ENCODE assay signal across 21 mouse cellular contexts in genomic region chr11:62543991-62544390, GRCm38 (mm10).
"Had no signal": no experiment of that assay in that cellular context is flagged by ENCODE, and none has a peak within 500 bp of the region (broad histone marks: within the 10 kb centered on the region; RNA-seq: fewer than 3 reads in every experiment).

No protein-coding gene starts in this region.

- H3K27ac ChIP-seq: lung, embryonic 15.5 days; macrophage; midbrain, embryonic 13.5 days; midbrain, embryonic 15.5 days; neural tube, embryonic 13.5 days; neural tube, embryonic 15.5 days; stomach, embryonic 15.5 days; stomach, postnatal 0 days had no signal

- H3K36me3 ChIP-seq: lung, embryonic 15.5 days; midbrain, embryonic 13.5 days; midbrain, embryonic 15.5 days; neural tube, embryonic 13.5 days; neural tube, embryonic 15.5 days; stomach, embryonic 15.5 days had no signal

- ATAC-seq: liver, postnatal 0 days; lung, postnatal 0 days; midbrain, embryonic 13.5 days; midbrain, embryonic 15.5 days had no signal

- H3K9ac ChIP-seq: liver, postnatal 0 days; lung, embryonic 15.5 days; midbrain, embryonic 13.5 days; midbrain, embryonic 15.5 days; neural tube, embryonic 13.5 days; neural tube, embryonic 15.5 days; stomach, embryonic 15.5 days had no signal

- DNase-seq: liver, postnatal 0 days; lung, adult 2 months; lung, postnatal 14 days; lung, postnatal 36 days; retina, postnatal 1 day; right cerebral cortex, adult 18-20 months; thymus, adult 2 months; thymus, postnatal 25 days; thymus, postnatal 4 days had no signal

- H3K9me3 ChIP-seq: lung, embryonic 15.5 days; megakaryocyte, embryonic 14.5 days; midbrain, embryonic 13.5 days; midbrain, embryonic 15.5 days; neural tube, embryonic 13.5 days; neural tube, embryonic 15.5 days; stomach, embryonic 15.5 days had no signal

- H3K27me3 ChIP-seq: midbrain, embryonic 13.5 days; midbrain, embryonic 15.5 days; neural tube, embryonic 15.5 days; stomach, embryonic 15.5 days had no signal

- H3K4me3 ChIP-seq: lung, embryonic 15.5 days; megakaryocyte, embryonic 14.5 days; midbrain, embryonic 13.5 days; midbrain, embryonic 15.5 days; myocyte; neural tube, embryonic 13.5 days; neural tube, embryonic 15.5 days; stomach, embryonic 15.5 days had no signal

- H3K4me2 ChIP-seq: lung, embryonic 15.5 days; midbrain, embryonic 11.5 days; midbrain, embryonic 13.5 days; midbrain, embryonic 15.5 days; neural tube, embryonic 13.5 days; neural tube, embryonic 15.5 days; stomach, embryonic 15.5 days had no signal
